Mouse (Mus musculus): ENCODE measurements around the gene Cux1. TPM values are rescaled to one million over a fixed set of nuclear protein-coding genes. Genes with fewer than 3 reads are reported as not detected.

The Cux1 gene
- polyA plus RNA-seq, 1 experiment: 54.0 TPM

- no peak for DNase-seq (ENCODE audit: low read depth)
Observed at GRCm38 (mm10) chr5:136510609-136511008, 56.7 kb downstream of the Cux1 start.

- no peak for DNase-seq (ENCODE audit: low read depth)
Observed at GRCm38 (mm10) chr5:136507629-136508028, 59.7 kb downstream of the Cux1 start.

GRCm38 (mm10) chr5:136506262-136506661 is 61.0 kb downstream of the Cux1 start:
- no peak for DNase-seq (ENCODE audit: low read depth)

GRCm38 (mm10) chr5:136502491-136503086 is 64.7 kb downstream of the Cux1 start:
- DNase-seq (ENCODE audit: low read depth): no peak

GRCm38 (mm10) chr5:136500307-136500871 is 66.9 kb downstream of the Cux1 start:
- no peak for DNase-seq (ENCODE audit: low read depth)

- no peak for DNase-seq (ENCODE audit: low read depth)
Observed at GRCm38 (mm10) chr5:136499316-136499715, 68.0 kb downstream of the Cux1 start.

- no peak for DNase-seq (ENCODE audit: low read depth)
Observed at GRCm38 (mm10) chr5:136498741-136499140, 68.5 kb downstream of the Cux1 start.

GRCm38 (mm10) chr5:136497301-136497700 is 70.0 kb downstream of the Cux1 start:
- no peak for DNase-seq (ENCODE audit: low read depth)

- DNase-seq (ENCODE audit: low read depth): no peak
Observed at GRCm38 (mm10) chr5:136495581-136495980, 71.7 kb downstream of the Cux1 start.

GRCm38 (mm10) chr5:136494927-136495326 is 72.4 kb downstream of the Cux1 start:
- DNase-seq (ENCODE audit: low read depth): no peak

GRCm38 (mm10) chr5:136494288-136494687 is 73.0 kb downstream of the Cux1 start:
- no peak for DNase-seq (ENCODE audit: low read depth)

GRCm38 (mm10) chr5:136489450-136489849 is 77.8 kb downstream of the Cux1 start:
- no peak for DNase-seq (ENCODE audit: low read depth)

GRCm38 (mm10) chr5:136488721-136489120 is 78.6 kb downstream of the Cux1 start:
- no peak for DNase-seq (ENCODE audit: low read depth)

- no peak for DNase-seq (ENCODE audit: low read depth)
Observed at GRCm38 (mm10) chr5:136488223-136488622, 79.1 kb downstream of the Cux1 start.

- no peak for DNase-seq (ENCODE audit: low read depth)
Observed at GRCm38 (mm10) chr5:136487397-136488093, 79.7 kb downstream of the Cux1 start.

- no peak for DNase-seq (ENCODE audit: low read depth)
Observed at GRCm38 (mm10) chr5:136486401-136486800, 80.9 kb downstream of the Cux1 start.

GRCm38 (mm10) chr5:136485397-136485796 is 81.9 kb downstream of the Cux1 start:
- DNase-seq (ENCODE audit: low read depth): no peak

- DNase-seq (ENCODE audit: low read depth): no peak
Observed at GRCm38 (mm10) chr5:136482434-136482833, 84.9 kb downstream of the Cux1 start.

GRCm38 (mm10) chr5:136480541-136480940 is 86.7 kb downstream of the Cux1 start:
- DNase-seq (ENCODE audit: low read depth): no peak

- DNase-seq (ENCODE audit: low read depth): no peak
Observed at GRCm38 (mm10) chr5:136479801-136480200, 87.5 kb downstream of the Cux1 start.

GRCm38 (mm10) chr5:136479024-136479763 is 88.1 kb downstream of the Cux1 start:
- no peak for DNase-seq (ENCODE audit: low read depth)

- no peak for DNase-seq (ENCODE audit: low read depth)
Observed at GRCm38 (mm10) chr5:136476272-136476671, 91.0 kb downstream of the Cux1 start.

GRCm38 (mm10) chr5:136475161-136475560 is 92.1 kb downstream of the Cux1 start:
- no peak for DNase-seq (ENCODE audit: low read depth)
